Mouse (Mus musculus) lung, embryonic 16.5 days (tissue): ENCODE data around the gene Dnm1. TPM values are rescaled to one million over a fixed set of nuclear protein-coding genes. Genes with fewer than 3 reads are reported as not detected.
A peak's percentile ranks its signal among the peaks of the same experiment; 100 is the strongest.
"Not testable (repeated sequence)": the region's sequence is repeated elsewhere in the genome, so short reads cannot be mapped to it uniquely, and the experiment has no call there.

Experiments
- ATAC-seq: fragments of 200-750 bp; cut with Nextera tagmentation; 2 replicates; pipeline ENCODE4 v1.8.0; 2017; ENCODE audit warnings: low read depth, mild to moderate bottlenecking, moderate library complexity
- H3K27ac ChIP-seq: fragments of 300-500 bp; sonication (generic); 2 replicates; pipeline ENCODE4 v1.5.1; 2014; ENCODE audit warnings: mild to moderate bottlenecking, control low read depth, low read length
- H3K27me3 ChIP-seq: fragments of 300-500 bp; sonication (generic); 2 replicates; pipeline ENCODE4 v1.6.1; 2014; ENCODE audit warnings: low read depth, low read length, mixed read lengths; ENCODE audit not compliant: control insufficient read depth, insufficient read depth
- H3K36me3 ChIP-seq: fragments of 300-500 bp; sonication (generic); 2 replicates; pipeline ENCODE4 v1.6.1; 2014; ENCODE audit warnings: low read length; ENCODE audit not compliant: control insufficient read depth, insufficient read depth
- H3K4me1 ChIP-seq: fragments of 300-500 bp; sonication (generic); replicated peaks from 2 replicates; pipeline ENCODE4 v1.6.1; 2014; ENCODE audit warnings: low read length, mixed read lengths; ENCODE audit not compliant: control insufficient read depth, insufficient read depth
- H3K4me2 ChIP-seq: fragments of 300-500 bp; sonication (generic); 2 replicates; pipeline ENCODE4 v1.6.1; 2014; ENCODE audit warnings: low read depth, low read length, control low read depth
- H3K4me3 ChIP-seq: fragments of 300-500 bp; sonication (generic); 2 replicates; pipeline ENCODE4 v1.5.1; 2014; ENCODE audit warnings: mild to moderate bottlenecking, low read length, control low read depth
- H3K9ac ChIP-seq: fragments of 300-500 bp; sonication (generic); 2 replicates; pipeline ENCODE4 v1.6.1; 2014; ENCODE audit warnings: low read length, control low read depth
- H3K9me3 ChIP-seq: fragments of 300-500 bp; sonication (generic); 2 replicates; pipeline ENCODE4 v1.6.1; 2016; ENCODE audit warnings: low read length; ENCODE audit not compliant: control insufficient read depth
- WGBS: fragments of 180-500 bp; shearing (Covaris S2); extraction: QIAGEN DNeasy Blood & Tissue Kit; methylation state at CpG from one replicate; pipeline ENCODE4 v1.1.7; 2014; 5-methylcytosine and 5-hydroxymethylcytosine counted together
- polyA plus RNA-seq: library from polyadenylated mRNA; unstranded; fragments of >200 nt; fragmentation: Nextera tagmentation; extraction: Ambion mirVana; gene quantifications from 2 replicates; pipeline ENCODE4 v1.2.1, GENCODE M21; 2015

The Dnm1 gene
- polyA plus RNA-seq, 1 experiment from 2014 or later = 5.9 TPM

DNA sequence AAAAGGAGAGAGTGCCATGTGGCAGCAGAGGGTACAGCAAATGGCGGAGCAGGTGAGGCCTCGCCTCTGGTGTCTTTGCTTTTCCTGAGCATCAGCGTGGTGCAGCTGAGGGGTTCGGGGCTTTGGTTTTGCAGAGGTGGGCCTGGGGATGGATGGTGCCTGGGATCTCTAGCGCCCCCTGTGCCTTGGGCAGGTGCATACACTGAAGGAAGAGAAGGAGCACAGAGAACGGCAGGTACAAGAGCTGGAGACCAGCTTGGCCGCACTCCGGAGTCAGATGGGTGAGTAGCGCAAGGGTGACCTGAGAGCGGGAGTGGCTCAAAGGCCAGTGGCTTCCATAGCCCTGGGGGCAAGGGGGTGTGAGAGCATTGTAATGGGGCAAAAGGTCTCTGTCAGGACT, 50.2 kb downstream of the Dnm1 start:
- Histone ChIP-seq H3K4me3 (no peak overlapping the region), H3K36me3 (peaks cover 62% of the 10 kb centered on the region), H3K9me3 (no peaks in the 10 kb centered on the region), H3K4me2 (no peak overlapping the region), H3K27me3 (no peaks in the 10 kb centered on the region), H3K27ac (no peak overlapping the region), H3K9ac (no peak overlapping the region), H3K4me1 (no peaks in the 10 kb centered on the region)
- WGBS = 86% methylated on average over 10 of the region's 10 CpGs
- ATAC-seq = no peak

DNA sequence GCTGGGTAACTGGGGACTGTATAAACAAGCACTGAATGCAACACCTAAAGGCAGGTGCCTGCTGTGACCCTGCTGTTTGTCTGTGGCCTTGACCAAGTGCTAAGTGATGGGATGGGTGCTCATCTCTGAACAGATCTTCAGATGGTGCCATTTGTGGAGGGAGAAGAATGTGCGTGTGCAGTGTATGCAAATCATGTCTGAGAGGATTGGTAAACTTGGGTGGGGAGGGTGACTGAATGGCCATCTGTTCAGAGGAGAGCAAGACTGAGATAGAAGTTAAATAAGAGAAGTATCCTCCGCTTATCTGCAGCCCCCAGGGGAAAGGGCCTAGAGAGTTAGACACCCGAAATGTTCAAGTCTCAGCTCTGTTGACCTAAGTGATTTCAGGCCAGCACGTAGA, 53.7 kb downstream of the Dnm1 start:
- no peak overlapping the region for H3K9ac ChIP-seq
- peaks cover 44% of the 10 kb centered on the region for H3K36me3 ChIP-seq
- no peak for ATAC-seq
- no peaks in the 10 kb centered on the region for H3K9me3 ChIP-seq
- WGBS = 82% methylated on average over 4 of the region's 4 CpGs
- no peak overlapping the region for H3K27ac ChIP-seq
- no peaks in the 10 kb centered on the region for H3K27me3 ChIP-seq
- no peak overlapping the region for H3K4me2 ChIP-seq
- H3K4me3 ChIP-seq = no peak overlapping the region
- H3K4me1 ChIP-seq = no peaks in the 10 kb centered on the region

DNA sequence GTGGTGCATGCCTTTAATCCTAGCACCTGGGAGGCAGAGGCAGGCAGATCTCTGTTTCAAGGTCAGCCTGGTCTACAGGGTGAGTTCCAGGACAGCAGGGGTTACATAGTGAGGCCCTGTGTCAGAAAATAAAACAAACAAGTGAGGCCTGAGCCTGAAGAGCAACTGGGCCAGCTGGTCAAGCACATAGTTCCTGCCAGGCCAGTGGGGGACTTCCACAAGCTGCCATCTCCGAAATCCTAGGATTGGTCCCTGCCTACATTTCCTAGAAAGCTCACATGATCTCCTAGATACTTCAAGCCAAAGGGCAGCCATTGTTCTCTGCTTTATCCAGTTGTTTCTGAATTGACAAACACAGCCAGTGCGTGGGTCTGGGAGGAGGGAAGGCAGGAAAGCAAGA, 57.3 kb downstream of the Dnm1 start:
- 82% methylated on average over 2 of the region's 2 CpGs for WGBS
- peaks cover 33% of the 10 kb centered on the region for H3K36me3 ChIP-seq
- not testable (repeated sequence) for H3K27ac ChIP-seq

DNA sequence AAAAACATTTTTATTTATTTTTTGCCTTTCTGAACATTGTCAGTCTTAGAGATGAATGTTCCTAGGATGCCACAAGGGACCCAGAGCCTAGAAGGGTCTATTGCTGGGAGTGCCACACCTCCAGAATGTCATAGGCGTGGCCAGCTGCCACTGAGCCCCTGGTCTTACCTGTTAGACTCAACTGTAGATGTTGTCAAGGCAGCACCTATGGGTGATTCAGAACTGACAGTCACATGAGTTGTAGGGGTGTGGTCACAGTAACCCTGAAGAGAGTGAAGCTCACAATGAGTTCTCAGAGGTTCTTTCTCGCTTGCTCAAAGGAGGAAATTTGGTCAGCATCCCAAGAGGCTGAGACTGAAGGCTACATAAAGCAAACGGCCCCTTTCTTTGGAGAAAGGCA, 57.9 kb downstream of the Dnm1 start:
- H3K4me1 ChIP-seq = no peaks in the 10 kb centered on the region
- H3K27me3 ChIP-seq = no peaks in the 10 kb centered on the region
- no peak for ATAC-seq
- no peak overlapping the region for H3K27ac ChIP-seq
- 92% methylated on average over 3 of the region's 3 CpGs for WGBS
- H3K4me2 ChIP-seq = no peak overlapping the region
- no peaks in the 10 kb centered on the region for H3K9me3 ChIP-seq
- H3K9ac ChIP-seq = no peak overlapping the region
- H3K4me3 ChIP-seq = no peak overlapping the region
- peaks cover 33% of the 10 kb centered on the region for H3K36me3 ChIP-seq

More for the DNA sequence above, 57.3 kb downstream of the Dnm1 start:
- not testable (repeated sequence) for ATAC-seq, H3K9me3 ChIP-seq, H3K4me1 ChIP-seq, H3K9ac ChIP-seq, H3K4me3 ChIP-seq, H3K27me3 ChIP-seq, H3K4me2 ChIP-seq

DNA sequence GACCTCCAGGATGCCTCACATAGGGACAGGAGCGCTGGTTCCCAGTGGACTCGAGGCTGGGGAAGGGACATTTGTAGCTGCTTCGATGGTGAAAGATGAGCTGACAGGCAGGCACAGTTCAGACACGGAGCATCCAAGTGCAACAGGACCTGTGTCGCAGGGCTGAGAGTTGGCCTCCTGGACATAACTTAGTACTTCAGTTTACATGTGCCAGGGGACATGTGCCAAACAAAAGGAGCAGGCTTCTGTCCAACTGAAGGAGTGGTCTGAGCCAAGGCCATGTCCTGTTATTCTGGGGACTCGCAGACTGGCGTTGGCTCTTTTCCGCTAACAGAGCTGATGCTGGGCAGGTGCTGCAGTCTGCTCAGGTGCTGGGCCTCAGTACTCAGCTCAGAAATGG, 58.8 kb downstream of the Dnm1 start:
- 74% methylated on average over 8 of the region's 8 CpGs for WGBS
- Histone ChIP-seq H3K27me3 (no peaks in the 10 kb centered on the region), H3K4me1 (peaks cover 2% of the 10 kb centered on the region; the same call in 1 of the 2 replicates), H3K9ac (no peak overlapping the region), H3K36me3 (peaks cover 24% of the 10 kb centered on the region), H3K4me3 (no peak overlapping the region), H3K9me3 (no peaks in the 10 kb centered on the region), H3K27ac (no peak overlapping the region), H3K4me2 (no peak overlapping the region)
- no peak for ATAC-seq

DNA sequence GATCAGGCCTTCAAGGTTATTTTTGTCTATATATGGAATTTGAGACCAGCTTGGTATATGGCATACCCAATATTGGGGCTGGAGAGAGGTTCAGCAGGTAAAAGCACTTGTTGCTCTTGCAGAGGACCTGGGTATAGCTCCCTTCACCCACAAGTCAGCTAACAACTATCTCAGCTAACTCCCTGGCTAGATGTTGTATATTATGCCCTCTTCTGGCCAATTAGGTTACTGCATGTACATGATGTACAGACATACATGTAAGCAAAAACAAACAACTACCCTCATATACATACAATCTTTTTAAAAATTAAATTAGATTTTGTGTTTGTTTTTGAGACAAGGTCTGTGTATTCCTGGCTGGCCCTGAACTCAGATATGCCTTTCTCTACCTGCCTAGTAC, 63.6 kb downstream of the Dnm1 start:
- no peaks in the 10 kb centered on the region for H3K9me3 ChIP-seq
- H3K4me2 ChIP-seq = peak overlapping the region; percentile 86
- no peaks in the 10 kb centered on the region for H3K27me3 ChIP-seq
- H3K4me1 ChIP-seq = peaks cover 16% of the 10 kb centered on the region
- peaks cover 9% of the 10 kb centered on the region for H3K36me3 ChIP-seq
- no peak for ATAC-seq
- H3K9ac ChIP-seq = no peak overlapping the region
- H3K4me3 ChIP-seq = no peak overlapping the region; the same call in 1 of the 2 replicates
- H3K27ac ChIP-seq = no peak overlapping the region

DNA sequence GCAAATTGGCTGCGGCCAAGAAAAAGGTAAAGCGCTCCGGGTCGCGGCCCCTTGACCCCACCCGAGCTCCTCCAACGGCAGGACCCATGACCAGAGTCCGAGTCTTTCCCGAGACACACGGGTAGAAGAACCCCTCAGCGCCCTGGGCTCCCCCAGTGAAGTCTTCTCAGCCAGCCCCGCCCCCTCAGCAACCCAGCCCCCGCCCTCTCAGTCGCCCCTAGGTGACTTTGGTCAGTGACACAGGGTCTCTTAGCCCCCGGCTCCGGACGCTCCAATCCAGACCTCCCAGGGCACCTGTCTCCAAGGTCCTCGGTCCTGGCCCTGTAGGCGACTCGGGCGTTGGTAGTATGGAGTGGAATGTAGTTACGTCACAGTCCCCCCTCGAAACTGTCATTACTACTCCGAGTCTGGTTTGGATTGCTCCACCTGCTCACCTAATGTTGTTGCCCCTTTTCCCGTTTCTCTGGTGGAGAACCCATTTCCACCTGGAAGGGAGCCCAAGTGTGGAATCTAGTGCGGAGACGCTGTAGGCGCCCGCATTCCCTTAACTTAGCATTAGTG, 64.7 kb downstream of the Dnm1 start:
- peak; percentile 48 for ATAC-seq
- H3K36me3 ChIP-seq = peaks cover 15% of the 10 kb centered on the region
- WGBS = 1% methylated on average over 28 of the region's 29 CpGs

DNA sequence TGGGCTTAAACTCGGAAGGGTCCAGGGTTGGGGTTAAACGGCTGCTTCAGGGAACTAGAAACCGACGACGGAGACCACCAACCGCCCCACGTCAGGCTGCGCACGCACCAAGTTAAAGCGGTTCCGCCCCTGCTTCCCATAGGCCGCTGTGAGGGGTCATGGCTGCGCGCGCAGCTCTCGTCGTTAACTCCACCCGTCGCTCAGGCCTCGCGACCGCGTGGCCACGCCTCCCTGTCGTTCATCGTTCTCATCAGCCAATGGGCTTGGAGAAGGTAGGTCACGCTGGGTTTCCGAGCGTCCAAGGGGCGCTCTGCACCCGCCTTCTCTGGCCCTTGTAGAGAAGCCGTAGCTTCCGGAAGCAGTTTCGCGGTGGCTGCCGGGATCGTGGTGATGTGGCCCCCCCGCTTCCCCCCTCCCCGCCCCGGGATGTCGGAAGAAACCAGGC, 65.2 kb downstream of the Dnm1 start, which contains the start of gene Swi5:
Swi5 (minus strand) TSS at position 153 of the 445 bp plus-strand sequence.
- Histone ChIP-seq H3K4me1 (peaks cover 16% of the 10 kb centered on the region), H3K27me3 (no peaks in the 10 kb centered on the region), H3K9ac (peak within 1 kb of the TSS; percentile 88), H3K27ac (peak within 1 kb of the TSS; percentile 49), H3K4me3 (peak within 1 kb of the TSS; percentile 83), H3K4me2 (peak within 1 kb of the TSS; percentile 92), H3K9me3 (no peaks in the 10 kb centered on the region), H3K36me3 (peaks cover 15% of the 10 kb centered on the region)
- WGBS = under 1% methylated on average over 38 of the region's 41 CpGs
- ATAC-seq = peak; percentile 100

More for the DNA sequence above, 64.7 kb downstream of the Dnm1 start:
- no peaks in the 10 kb centered on the region for H3K27me3 ChIP-seq
- H3K9me3 ChIP-seq = no peaks in the 10 kb centered on the region
- peak overlapping the region; percentile 86 for H3K4me2 ChIP-seq
- H3K27ac ChIP-seq = peak overlapping the region; percentile 49
- H3K4me3 ChIP-seq = peak overlapping the region; percentile 83
- peak overlapping the region; percentile 86 for H3K9ac ChIP-seq
- H3K4me1 ChIP-seq = peaks cover 16% of the 10 kb centered on the region

DNA sequence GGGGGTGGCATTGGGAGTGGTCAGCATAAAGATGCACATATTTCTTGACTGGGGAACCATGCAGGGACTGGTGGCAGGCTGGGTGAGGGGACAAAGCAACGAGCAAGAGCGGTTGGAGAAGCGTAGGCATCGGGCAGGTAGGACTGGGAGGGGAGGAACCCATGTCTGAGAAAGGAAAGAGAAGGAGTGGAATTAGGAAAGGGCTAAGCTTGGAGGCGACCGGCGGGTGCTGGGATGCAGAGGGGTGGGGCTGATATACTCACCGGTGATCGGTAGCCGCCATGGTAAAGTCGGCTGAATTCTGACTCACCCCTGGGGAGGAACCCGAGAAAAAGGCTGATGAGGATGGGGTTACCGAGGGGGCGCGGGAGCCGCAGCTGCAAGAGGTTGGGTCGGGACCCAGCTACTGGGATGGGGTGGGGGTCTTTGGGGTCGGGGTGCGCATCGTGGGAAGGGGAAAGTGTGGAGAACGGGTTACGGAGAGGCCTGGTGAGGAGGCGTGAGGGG, 65.8 kb downstream of the Dnm1 start, which contains the start of gene Golga2:
Golga2 (plus strand) TSS at position 51 of the 507 bp plus-strand sequence.
- Histone ChIP-seq H3K9ac (peak within 1 kb of the TSS; percentile 88), H3K27me3 (no peaks in the 10 kb centered on the region)
- ATAC-seq = peak; percentile 2; the same call in 1 of the 2 replicates

More for the DNA sequence above, 65.8 kb downstream of the Dnm1 start, which contains the start of gene Golga2:
- Histone ChIP-seq H3K4me3 (peak within 1 kb of the TSS; percentile 83), H3K27ac (peak within 1 kb of the TSS; percentile 49), H3K9me3 (no peaks in the 10 kb centered on the region), H3K36me3 (peaks cover 12% of the 10 kb centered on the region), H3K4me1 (peaks cover 16% of the 10 kb centered on the region), H3K4me2 (peak within 1 kb of the TSS; percentile 92)
- WGBS = 0% methylated on average over 23 of the region's 23 CpGs
